Mouse (Mus musculus) forebrain, embryonic 16.5 days (tissue): Measurements from ENCODE around the gene Sipa1l1. TPM values are rescaled to one million over a fixed set of nuclear protein-coding genes. Genes with fewer than 3 reads are reported as not detected.

Experiments
- ATAC-seq: fragments of 200-750 bp; cut with Nextera tagmentation; 2 replicates; pipeline ENCODE4 v1.8.0; 2017; ENCODE audit warnings: mild to moderate bottlenecking, moderate library complexity
- H3K27ac ChIP-seq: fragments of 300-500 bp; sonication (generic); 2 replicates; pipeline ENCODE4 v1.5.1; 2014; ENCODE audit warnings: low read length, control low read depth
- H3K27me3 ChIP-seq: fragments of 300-500 bp; sonication (generic); replicated peaks from 2 replicates; pipeline ENCODE4 v1.6.1; 2014; ENCODE audit warnings: low read length; ENCODE audit not compliant: control insufficient read depth, insufficient read depth
- H3K36me3 ChIP-seq: fragments of 300-500 bp; sonication (generic); 2 replicates; pipeline ENCODE4 v1.6.1; 2014; ENCODE audit not compliant: control insufficient read depth, insufficient read depth
- H3K4me1 ChIP-seq: fragments of 300-500 bp; sonication (generic); replicated peaks from 2 replicates; pipeline ENCODE4 v1.6.1; 2014; ENCODE audit warnings: low read length; ENCODE audit not compliant: control insufficient read depth, insufficient read depth
- H3K4me2 ChIP-seq: fragments of 300-500 bp; sonication (generic); 2 replicates; pipeline ENCODE4 v1.6.1; 2014; ENCODE audit warnings: mild to moderate bottlenecking, low read length, control low read depth
- H3K4me3 ChIP-seq: fragments of 300-500 bp; sonication (generic); replicated peaks from 2 replicates; pipeline ENCODE4 v1.5.1; 2014; ENCODE audit warnings: mild to moderate bottlenecking, low read length, control low read depth
- H3K9ac ChIP-seq: fragments of 300-500 bp; sonication (generic); replicated peaks from 2 replicates; pipeline ENCODE4 v1.6.1; 2014; ENCODE audit warnings: low read depth, low read length, control low read depth
- H3K9me3 ChIP-seq: fragments of 300-500 bp; sonication (generic); 2 replicates; pipeline ENCODE4 v1.6.1; 2016; ENCODE audit warnings: low read length; ENCODE audit not compliant: control insufficient read depth
- WGBS: fragments of 180-500 bp; shearing (Covaris S2); extraction: QIAGEN DNeasy Blood & Tissue Kit; methylation state at CpG from one replicate; pipeline ENCODE4 v1.1.7; 2014; 5-methylcytosine and 5-hydroxymethylcytosine counted together
- polyA plus RNA-seq: library from polyadenylated mRNA; unstranded; fragments of >200 nt; fragmentation: Nextera tagmentation; extraction: Ambion mirVana; gene quantifications from 2 replicates; pipeline ENCODE4 v1.2.1, GENCODE M21; 2015

Sipa1l1 gene
- polyA plus RNA-seq, 1 experiment from 2014 or later: 26.8 TPM

- Histone ChIP-seq H3K27ac (no peak overlapping the region), H3K4me2 (no peak overlapping the region), H3K27me3 (no peaks in the 10 kb centered on the region), H3K4me3 (no peak overlapping the region), H3K36me3 (no peaks in the 10 kb centered on the region), H3K9ac (no peak overlapping the region), H3K4me1 (peaks cover 23% of the 10 kb centered on the region), H3K9me3 (no peaks in the 10 kb centered on the region)
- WGBS: 35% methylated on average over 8 of the region's 8 CpGs
- no peak for ATAC-seq
Measured at GRCm38 (mm10) chr12:82148328-82148930, 20.7 kb upstream of the Sipa1l1 start.

- no peak overlapping the region for H3K9ac ChIP-seq
- H3K27me3 ChIP-seq: no peaks in the 10 kb centered on the region
- no peaks in the 10 kb centered on the region for H3K9me3 ChIP-seq
- ATAC-seq: no peak
- no peaks in the 10 kb centered on the region for H3K36me3 ChIP-seq
- no peak overlapping the region for H3K4me2 ChIP-seq
- WGBS: 71% methylated on average over 2 of the region's 2 CpGs
- H3K4me1 ChIP-seq: peaks cover 23% of the 10 kb centered on the region
- no peak overlapping the region for H3K4me3 ChIP-seq
- no peak overlapping the region for H3K27ac ChIP-seq
Measured at GRCm38 (mm10) chr12:82151019-82151418, 18.1 kb upstream of the Sipa1l1 start.

GRCm38 (mm10) chr12:82154527-82154926 lies 14.6 kb upstream of the Sipa1l1 start:
- Histone ChIP-seq H3K36me3 (no peaks in the 10 kb centered on the region), H3K9me3 (no peaks in the 10 kb centered on the region), H3K27me3 (no peaks in the 10 kb centered on the region), H3K4me2 (no peak overlapping the region), H3K27ac (no peak overlapping the region), H3K9ac (no peak overlapping the region), H3K4me3 (no peak overlapping the region), H3K4me1 (no peaks in the 10 kb centered on the region; the same call in 1 of the 2 replicates)
- ATAC-seq: no peak
- WGBS: 64% methylated on average over 4 of the region's 4 CpGs

GRCm38 (mm10) chr12:82158516-82158915 lies 10.6 kb upstream of the Sipa1l1 start:
- ATAC-seq: no peak
- Histone ChIP-seq H3K4me1 (no peaks in the 10 kb centered on the region; the same call in 1 of the 2 replicates), H3K4me3 (no peak overlapping the region), H3K27ac (no peak overlapping the region), H3K4me2 (no peak overlapping the region), H3K9ac (no peak overlapping the region), H3K36me3 (no peaks in the 10 kb centered on the region), H3K27me3 (no peaks in the 10 kb centered on the region), H3K9me3 (no peaks in the 10 kb centered on the region)
- WGBS: 95% methylated on average over 16 of the region's 16 CpGs

- Histone ChIP-seq H3K4me1 (no peaks in the 10 kb centered on the region; the same call in 1 of the 2 replicates), H3K4me3 (no peak overlapping the region), H3K4me2 (no peak overlapping the region), H3K36me3 (no peaks in the 10 kb centered on the region), H3K9ac (no peak overlapping the region), H3K27ac (no peak overlapping the region), H3K27me3 (no peaks in the 10 kb centered on the region), H3K9me3 (no peaks in the 10 kb centered on the region)
- WGBS: 95% methylated on average over 3 of the region's 3 CpGs
- no peak for ATAC-seq
Measured at GRCm38 (mm10) chr12:82159372-82159771, 9.7 kb upstream of the Sipa1l1 start.

- Histone ChIP-seq H3K4me2 (peak overlapping the region; percentile 53; the same call in 1 of the 2 replicates), H3K4me3 (no peak overlapping the region; the same call in 1 of the 2 replicates), H3K4me1 (peaks cover 19% of the 10 kb centered on the region), H3K27ac (no peak overlapping the region), H3K9me3 (no peaks in the 10 kb centered on the region), H3K36me3 (no peaks in the 10 kb centered on the region), H3K9ac (no peak overlapping the region; the same call in 1 of the 2 replicates), H3K27me3 (no peaks in the 10 kb centered on the region)
- ATAC-seq: no peak
- WGBS: 75% methylated on average over 4 of the region's 4 CpGs
Measured at GRCm38 (mm10) chr12:82165651-82166050, 3.5 kb upstream of the Sipa1l1 start.

- 12% methylated on average over 14 of the region's 14 CpGs for WGBS
- H3K9ac ChIP-seq: peak overlapping the region; percentile 40
- H3K9me3 ChIP-seq: no peaks in the 10 kb centered on the region
- peak overlapping the region; percentile 23 for H3K4me3 ChIP-seq
- ATAC-seq: no peak
- H3K4me1 ChIP-seq: peaks cover 24% of the 10 kb centered on the region
- no peak overlapping the region for H3K27ac ChIP-seq
- no peaks in the 10 kb centered on the region for H3K36me3 ChIP-seq
- peak overlapping the region; percentile 53 for H3K4me2 ChIP-seq
- H3K27me3 ChIP-seq: no peaks in the 10 kb centered on the region
Measured at GRCm38 (mm10) chr12:82166101-82166571, 3.0 kb upstream of the Sipa1l1 start.

- no peaks in the 10 kb centered on the region for H3K27me3 ChIP-seq
- ATAC-seq: peak; percentile 69
- WGBS: under 1% methylated on average over 86 of the region's 109 CpGs
- no peaks in the 10 kb centered on the region for H3K9me3 ChIP-seq
- H3K36me3 ChIP-seq: no peaks in the 10 kb centered on the region
- peak overlapping the region; percentile 83 for H3K9ac ChIP-seq
- H3K4me3 ChIP-seq: peak overlapping the region; percentile 66
- H3K4me1 ChIP-seq: peaks cover 37% of the 10 kb centered on the region
- H3K4me2 ChIP-seq: peak overlapping the region; percentile 80
- peak overlapping the region; percentile 96 for H3K27ac ChIP-seq
Measured at GRCm38 (mm10) chr12:82169571-82170431, 681 bp downstream of the Sipa1l1 start.

- no peak for ATAC-seq
- Histone ChIP-seq H3K9ac (peak overlapping the region; percentile 83), H3K4me3 (peak overlapping the region; percentile 66), H3K36me3 (no peaks in the 10 kb centered on the region), H3K4me2 (peak overlapping the region; percentile 80), H3K4me1 (peaks cover 37% of the 10 kb centered on the region), H3K9me3 (no peaks in the 10 kb centered on the region), H3K27me3 (no peaks in the 10 kb centered on the region), H3K27ac (peak overlapping the region; percentile 96)
- whole genome bisulfite sequencing: under 1% methylated on average over 29 of the region's 29 CpGs
Measured at GRCm38 (mm10) chr12:82170461-82171279, 1.6 kb downstream of the Sipa1l1 start.
